Mouse (Mus musculus): ENCODE measurements around the gene Ranbp10.

The Ranbp10 gene

GRCm38 (mm10) chr8:105788927-105789326 is 38.2 kb downstream of the Ranbp10 start:
- no peak for DNase-seq (ENCODE audit: low spot score in 2 of 2)

DNA sequence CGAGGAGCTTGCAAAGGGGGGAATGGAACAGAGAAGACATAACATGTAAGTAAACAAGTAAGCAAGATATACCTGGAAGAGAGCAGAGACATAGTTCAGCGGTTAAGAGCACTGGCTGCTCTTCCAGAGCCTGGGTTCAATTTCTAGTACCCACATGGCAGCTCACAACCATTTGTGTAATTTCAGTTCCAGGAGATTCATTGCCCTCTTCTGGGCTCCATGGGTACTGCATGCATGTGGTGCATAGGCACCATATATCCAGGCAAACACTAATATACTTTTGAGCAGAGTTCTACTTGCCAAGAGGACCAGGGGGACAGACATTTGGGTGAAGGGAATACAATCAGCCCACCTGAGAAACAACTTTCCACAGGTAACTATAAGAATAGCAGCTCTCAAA is 38.9 kb downstream of the Ranbp10 start:
- peak; percentile 67 to 85 for DNase-seq (ENCODE audit: low spot score in 2 of 2)

GRCm38 (mm10) chr8:105780298-105780697 is 46.9 kb downstream of the Ranbp10 start:
- DNase-seq (ENCODE audit: low spot score in 2 of 2), result no peak

GRCm38 (mm10) chr8:105777833-105778232 is 49.3 kb downstream of the Ranbp10 start:
- no peak for DNase-seq (ENCODE audit: low spot score in 2 of 2)

DNA sequence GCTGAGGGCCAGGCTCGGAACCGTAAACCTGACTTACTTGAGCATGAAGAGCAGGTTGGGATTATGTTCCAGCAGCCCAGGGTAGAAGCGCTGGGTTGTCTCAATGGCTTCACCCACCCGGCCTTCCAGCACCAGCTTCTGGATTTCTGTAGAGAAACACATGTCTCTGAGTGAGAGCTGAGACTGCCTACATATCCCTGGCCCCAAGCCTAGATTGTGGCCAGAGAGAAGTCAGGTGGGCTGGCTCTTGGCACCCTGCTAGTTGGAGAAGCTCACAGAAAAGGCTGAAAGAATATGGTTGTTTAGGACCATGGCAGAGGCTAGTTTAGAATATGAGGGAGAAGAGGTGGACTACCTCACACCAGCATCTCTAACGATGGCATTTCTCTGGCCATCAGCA is 52.7 kb downstream of the Ranbp10 start:
- no peak for DNase-seq (ENCODE audit: low spot score in 2 of 2)

- no peak for DNase-seq (ENCODE audit: low spot score in 2 of 2)
Measured at GRCm38 (mm10) chr8:105773441-105773861, 53.7 kb downstream of the Ranbp10 start.

GRCm38 (mm10) chr8:105771398-105772175 is 55.6 kb downstream of the Ranbp10 start:
- no peak for DNase-seq (ENCODE audit: low spot score in 2 of 2)

DNA sequence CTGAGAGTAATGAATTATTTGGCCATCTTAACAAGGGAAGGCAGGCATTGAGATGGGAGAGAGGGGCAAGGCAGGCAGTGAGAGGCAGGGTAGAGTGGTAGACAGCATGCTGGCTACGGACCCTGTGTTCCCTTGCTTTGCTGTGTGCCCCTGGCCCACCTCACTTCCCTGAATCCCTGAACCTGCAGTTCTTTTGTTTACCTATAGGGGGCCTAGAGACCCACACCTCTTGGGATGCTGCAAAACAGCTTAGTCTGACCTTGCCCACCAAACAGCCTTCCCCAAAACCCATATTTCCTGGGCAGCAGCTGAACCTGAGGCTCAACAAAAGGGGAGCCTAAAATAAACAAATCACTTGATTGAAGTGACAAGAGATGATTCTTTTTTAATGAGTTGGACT is 56.5 kb downstream of the Ranbp10 start:
- DNase-seq (ENCODE audit: low spot score in 2 of 2), result no peak

- DNase-seq (ENCODE audit: low spot score in 2 of 2), result no peak
Measured at GRCm38 (mm10) chr8:105768485-105769257, 58.5 kb downstream of the Ranbp10 start.

DNA sequence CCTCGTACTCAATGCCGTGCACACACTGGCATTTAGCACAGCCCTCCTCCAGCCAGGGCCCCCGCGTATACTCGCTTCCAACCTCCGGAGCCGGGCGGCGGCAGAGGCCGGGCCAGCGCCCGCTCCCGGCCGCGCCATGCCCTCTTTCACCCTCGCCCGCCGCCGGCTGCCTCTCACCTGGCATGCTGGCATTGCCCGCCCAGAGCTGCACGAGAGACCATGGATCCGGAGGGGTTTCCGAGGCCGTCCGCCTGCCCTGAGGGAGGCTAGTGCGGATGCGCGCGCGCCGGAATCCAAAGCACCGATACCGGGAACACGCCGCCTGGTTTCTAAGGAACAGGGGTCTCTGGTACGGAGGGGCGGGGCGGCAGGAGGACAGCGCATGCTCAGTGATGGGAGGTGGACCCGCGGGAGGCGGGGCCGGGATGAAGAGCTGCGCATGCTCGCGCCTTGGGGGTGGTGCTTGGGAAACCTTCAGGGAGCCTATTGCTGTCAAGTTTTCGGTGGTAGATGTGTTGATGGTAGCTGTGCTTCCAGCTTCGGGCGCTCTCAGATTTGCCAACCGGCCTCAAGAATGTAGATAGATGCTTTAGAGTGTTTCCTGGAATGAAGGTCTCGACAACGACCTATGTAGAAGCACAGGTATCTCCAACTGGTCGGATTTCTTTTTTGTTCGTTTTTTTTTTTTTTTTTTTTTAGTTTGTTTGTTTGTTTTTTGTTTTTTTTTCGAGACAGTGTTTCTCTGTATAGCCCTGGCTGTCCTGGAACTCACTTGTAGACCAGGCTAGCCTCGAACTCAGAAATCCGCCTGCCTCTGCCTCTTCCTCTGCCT is 68.7 kb downstream of the Ranbp10 start, which contains the start of gene Gfod2:
Gene Gfod2 (minus strand): TSS at position 388 of the 832 bp plus-strand sequence.
- peak; percentile 97 to 98 for DNase-seq (ENCODE audit: low spot score in 2 of 2)

GRCm38 (mm10) chr8:105757796-105758276 is 69.3 kb downstream of the Ranbp10 start:
- no peak for DNase-seq (ENCODE audit: low spot score in 2 of 2)

DNA sequence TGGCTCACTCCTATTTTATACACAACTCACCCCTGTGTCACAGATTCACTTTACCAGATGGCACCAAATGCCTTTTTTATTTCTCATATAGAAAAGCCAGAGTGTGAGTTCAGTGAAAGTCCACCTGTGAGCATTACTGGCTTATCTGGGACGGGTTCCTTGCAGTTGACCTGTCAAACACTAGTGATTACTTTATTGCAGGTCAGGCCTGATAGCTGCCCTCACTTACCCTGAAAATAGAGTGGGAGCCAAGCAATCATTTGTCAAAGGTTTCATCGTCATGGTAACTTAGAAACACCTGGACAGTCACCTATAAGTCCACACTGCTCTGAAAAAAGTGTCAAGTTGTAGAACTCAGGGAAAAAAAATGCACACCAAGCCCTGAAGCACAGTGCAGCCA is 72.5 kb downstream of the Ranbp10 start:
- no peak for DNase-seq (ENCODE audit: low spot score in 2 of 2)

GRCm38 (mm10) chr8:105753916-105754315 is 73.2 kb downstream of the Ranbp10 start:
- DNase-seq (ENCODE audit: low spot score in 2 of 2), result no peak

- DNase-seq (ENCODE audit: low spot score in 2 of 2), result peak in 1 of 2 experiments; percentile 40
Measured at GRCm38 (mm10) chr8:105750606-105751005, 76.5 kb downstream of the Ranbp10 start.

DNA sequence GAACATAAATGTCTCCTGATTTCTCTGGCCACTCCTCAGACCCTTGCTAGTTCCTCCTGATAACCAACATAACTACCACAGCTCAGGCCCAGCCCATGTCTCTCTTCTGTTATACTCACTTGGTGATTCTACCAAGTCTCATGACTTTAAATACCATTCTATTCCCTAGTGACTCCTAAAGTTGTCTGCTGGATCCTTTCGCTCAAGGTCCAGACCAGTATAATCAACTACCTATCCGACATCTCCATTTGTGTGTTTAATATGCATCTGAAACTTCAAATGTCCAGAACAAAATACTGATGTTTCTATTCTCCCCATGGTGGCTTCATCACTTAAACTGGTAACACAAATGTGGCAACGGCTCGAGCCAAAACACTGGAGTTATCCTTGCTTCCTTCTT is 83.8 kb downstream of the Ranbp10 start:
- no peak for DNase-seq (ENCODE audit: low spot score in 2 of 2)

- DNase-seq (ENCODE audit: low spot score in 2 of 2), result no peak
Measured at GRCm38 (mm10) chr8:105739216-105739615, 87.9 kb downstream of the Ranbp10 start.

DNA sequence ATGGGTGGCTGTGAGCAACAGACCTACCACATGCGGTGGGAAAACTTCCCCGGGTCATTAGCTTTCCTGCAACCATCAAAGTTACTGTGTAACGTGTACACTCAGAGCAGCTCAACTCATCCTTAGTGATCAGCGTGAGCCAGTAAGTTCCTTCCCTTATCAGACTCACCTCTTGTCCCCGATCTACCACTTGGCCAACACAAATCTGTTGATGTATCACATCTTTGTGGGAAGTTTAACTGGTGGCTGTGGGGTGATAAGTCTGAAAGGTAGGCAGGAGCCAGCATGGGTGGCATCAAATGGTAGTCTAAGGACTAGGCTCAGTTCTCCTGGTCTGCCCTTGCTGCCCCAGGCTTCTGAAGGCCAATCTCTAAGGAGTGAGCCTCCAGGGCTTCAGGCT is 95.0 kb downstream of the Ranbp10 start:
- DNase-seq (ENCODE audit: low spot score in 2 of 2), result no peak

- DNase-seq (ENCODE audit: low spot score in 2 of 2), result no peak
Measured at GRCm38 (mm10) chr8:105727397-105728124, 99.6 kb downstream of the Ranbp10 start.

DNA sequence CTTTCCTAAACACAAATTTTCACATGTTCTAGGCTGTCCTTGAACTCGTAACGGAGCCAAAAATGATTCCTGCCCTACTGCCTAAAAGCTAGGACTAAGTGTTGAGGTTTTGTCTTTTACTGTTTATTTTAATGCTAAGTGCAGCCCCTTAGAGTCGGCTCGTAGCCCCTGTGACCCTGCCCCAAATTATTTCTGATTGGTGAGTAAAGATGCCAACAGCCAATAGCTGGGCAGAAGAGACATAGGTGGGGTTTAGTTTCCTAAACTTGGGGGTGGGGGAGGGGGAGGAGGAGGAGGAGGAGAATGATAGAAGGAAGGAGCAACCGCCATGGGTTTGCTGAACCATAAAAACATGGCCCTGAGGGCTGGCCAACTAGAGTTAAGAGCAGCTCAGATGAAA is 101.4 kb downstream of the Ranbp10 start:
- DNase-seq (ENCODE audit: low spot score in 2 of 2), result no peak

DNA sequence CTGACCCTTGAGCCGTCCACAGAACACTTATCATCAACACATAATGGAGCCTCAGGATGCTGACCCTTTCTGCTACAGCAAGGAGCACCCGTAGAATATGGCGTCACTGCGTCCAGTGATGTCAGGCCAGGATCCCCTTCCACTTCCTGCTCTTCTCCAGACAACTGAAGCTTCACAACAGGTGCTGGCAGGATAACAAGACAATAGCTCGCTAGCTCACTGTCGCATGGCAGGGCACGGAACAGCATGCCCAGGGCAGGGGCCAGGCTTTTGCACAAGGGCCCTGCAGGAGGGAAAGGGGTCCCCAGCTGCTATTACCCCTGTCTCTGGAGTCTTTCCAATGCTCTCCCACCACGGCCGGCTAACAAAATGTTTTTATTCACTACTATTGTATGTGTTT is 104.3 kb downstream of the Ranbp10 start:
- no peak for DNase-seq (ENCODE audit: low spot score in 2 of 2)

GRCm38 (mm10) chr8:105719637-105720036 is 107.5 kb downstream of the Ranbp10 start:
- no peak for DNase-seq (ENCODE audit: low spot score in 2 of 2)

All from spleen, postnatal 10 days (tissue).